In the genomic region with DNA sequence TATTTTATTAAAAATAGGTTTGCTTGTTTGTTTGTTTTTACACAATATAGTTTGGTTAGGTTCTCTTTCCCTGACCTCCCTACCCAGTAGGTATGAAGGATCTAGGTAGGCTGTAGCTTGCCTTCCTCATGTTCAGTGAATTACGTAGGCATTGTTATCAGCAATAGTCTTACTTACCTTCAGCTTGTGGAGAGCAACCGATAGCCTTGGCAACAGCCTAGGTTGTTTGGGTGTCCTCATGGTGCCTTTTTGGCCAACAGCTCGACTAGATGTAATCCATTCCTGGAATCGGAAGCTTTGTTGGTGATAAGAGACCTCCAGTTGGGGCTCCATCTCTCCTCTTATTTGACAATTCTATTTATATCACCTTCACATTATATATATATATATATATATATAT, we compare ENCODE assay signal across 24 mouse cellular contexts. TPM values are rescaled to one million over a fixed set of nuclear protein-coding genes. Genes with fewer than 3 reads are reported as not detected.
A peak's percentile ranks its signal among the peaks of the same experiment; 100 is the strongest.
DNase-seq lines count a peak whose midpoint lies in the region; ATAC-seq and TF ChIP-seq lines count a peak whose summit lies in the region.
"Had no signal": no experiment of that assay in that cellular context is flagged by ENCODE, and none has a peak within 500 bp of the region (broad histone marks: within the 10 kb centered on the region; RNA-seq: fewer than 3 reads in every experiment).

No protein-coding gene starts in this region.

- no peak overlapping the region for H3K27ac ChIP-seq in liver, embryonic 12.5 days
- no peak overlapping the region for H3K27ac ChIP-seq in liver, postnatal 0 days (ENCODE audit: low read depth)
- H3K27ac ChIP-seq in liver, embryonic 13.5 days, result no peak overlapping the region
- no peak overlapping the region for H3K27ac ChIP-seq in hindbrain, embryonic 10.5 days
- H3K27ac ChIP-seq: embryonic facial prominence, embryonic 10.5 days; embryonic facial prominence, embryonic 13.5 days; forebrain, embryonic 12.5 days; forebrain, embryonic 15.5 days; heart, adult 2 months; heart, embryonic 10.5 days; hindbrain, embryonic 13.5 days had no signal

- H3K4me3 ChIP-seq in liver, embryonic 12.5 days, result no peak overlapping the region
- no peak overlapping the region for H3K4me3 ChIP-seq in liver, postnatal 0 days (ENCODE audit: low read depth, low read length)
- H3K4me3 ChIP-seq in liver, embryonic 13.5 days (replicated peaks), result no peak overlapping the region
- no peak overlapping the region for H3K4me3 ChIP-seq in hindbrain, embryonic 10.5 days
- H3K4me3 ChIP-seq: embryonic facial prominence, embryonic 10.5 days; embryonic facial prominence, embryonic 13.5 days; erythroblast, embryonic 14.5 days; forebrain, embryonic 12.5 days; forebrain, embryonic 15.5 days; heart, adult 2 months; heart, embryonic 10.5 days; hindbrain, embryonic 13.5 days had no signal

- no peak for TF ChIP-seq CTCF in liver, postnatal 0 days (IDR thresholded peaks at IDR 0.05; ENCODE audit: low read depth)

- no peak overlapping the region for H3K9ac ChIP-seq in liver, embryonic 12.5 days
- no peak overlapping the region for H3K9ac ChIP-seq in liver, postnatal 0 days (replicated peaks)
- H3K9ac ChIP-seq in liver, embryonic 13.5 days, result no peak overlapping the region
- H3K9ac ChIP-seq: embryonic facial prominence, embryonic 13.5 days; forebrain, embryonic 12.5 days; forebrain, embryonic 15.5 days; hindbrain, embryonic 13.5 days had no signal

- peak; percentile 50 for ATAC-seq in liver, embryonic 12.5 days
- no peak for ATAC-seq in liver, postnatal 0 days
- peak; percentile 64 for ATAC-seq in liver, embryonic 13.5 days (ENCODE audit: low read depth)
- peak; percentile 63 for ATAC-seq in megakaryocyte progenitor cell, adult 5-6 weeks (replicated peaks; ENCODE audit: poor library complexity)
- ATAC-seq: activated CD4-positive, CD25-positive, alpha-beta regulatory T cell, adult 4 months; CD4-positive, CD25-positive, alpha-beta regulatory T cell, adult 4 months; forebrain, embryonic 15.5 days; hindbrain, embryonic 16.5 days had no signal

- no peaks in the 10 kb centered on the region for H3K9me3 ChIP-seq in liver, embryonic 12.5 days (replicated peaks)
- H3K9me3 ChIP-seq in liver, postnatal 0 days (ENCODE audit: low read length), result no peaks in the 10 kb centered on the region
- no peaks in the 10 kb centered on the region; the same call in 1 of the 2 replicates for H3K9me3 ChIP-seq in liver, embryonic 13.5 days (replicated peaks)
- H3K9me3 ChIP-seq in hindbrain, embryonic 10.5 days, result no peaks in the 10 kb centered on the region
- H3K9me3 ChIP-seq: embryonic facial prominence, embryonic 10.5 days; embryonic facial prominence, embryonic 13.5 days; forebrain, embryonic 12.5 days; forebrain, embryonic 15.5 days; heart, embryonic 10.5 days; hindbrain, embryonic 13.5 days had no signal

- no peaks in the 10 kb centered on the region for H3K27me3 ChIP-seq in liver, embryonic 12.5 days (replicated peaks)
- no peaks in the 10 kb centered on the region for H3K27me3 ChIP-seq in liver, postnatal 0 days (ENCODE audit: insufficient read depth, low read length)
- 0 out of 2 replicates have a peak, but pooled peaks cover 5% of the 10 kb centered on the region for H3K27me3 ChIP-seq in liver, embryonic 13.5 days
- H3K27me3 ChIP-seq in hindbrain, embryonic 10.5 days (ENCODE audit: insufficient read depth, poor library complexity, severe bottlenecking), result no peaks in the 10 kb centered on the region
- H3K27me3 ChIP-seq: embryonic facial prominence, embryonic 13.5 days; forebrain, embryonic 15.5 days; hindbrain, embryonic 13.5 days had no signal

- DNase-seq in liver, postnatal 0 days, result no peak
- no peak for DNase-seq in liver, embryonic 13.5 days
- no peak for DNase-seq in right cerebral cortex, adult 18-20 months
- no peak for DNase-seq in hindbrain, embryonic 10.5 days (ENCODE audit: low spot score)
- DNase-seq: adrenal gland, adult 8-10 months; adrenal gland, postnatal 25 days; cerebellum, adult 11-12 months; cerebellum, adult 8-10 months; cerebellum, postnatal 36 days; embryo, embryonic 11 days; gastrocnemius, postnatal 25 days; heart, adult 2 months had no signal

- WGBS in liver, embryonic 12.5 days (ENCODE audit: insufficient replicate concordance), result 38% methylated on average over 4 of the region's 4 CpGs
- WGBS in liver, postnatal 0 days (ENCODE audit: insufficient replicate concordance), result 67% methylated on average over 4 of the region's 4 CpGs
- 39% methylated on average over 4 of the region's 4 CpGs for WGBS in liver, embryonic 13.5 days (ENCODE audit: insufficient replicate concordance)
- 93% methylated on average over 4 of the region's 4 CpGs for WGBS in hindbrain, embryonic 10.5 days

- H3K4me1 ChIP-seq in liver, embryonic 12.5 days, result peaks cover 34% of the 10 kb centered on the region
- peaks cover 9% of the 10 kb centered on the region; the same call in 1 of the 2 replicates for H3K4me1 ChIP-seq in liver, postnatal 0 days (ENCODE audit: insufficient read depth)
- H3K4me1 ChIP-seq in liver, embryonic 13.5 days (replicated peaks), result peaks cover 35% of the 10 kb centered on the region
- H3K4me1 ChIP-seq in hindbrain, embryonic 10.5 days (replicated peaks), result peaks cover 3% of the 10 kb centered on the region

- TF ChIP-seq EP300 in liver, postnatal 0 days (IDR thresholded peaks at IDR 0.05; ENCODE audit: low read depth), result no peak

- H3K4me2 ChIP-seq in liver, embryonic 12.5 days, result no peak overlapping the region
- H3K4me2 ChIP-seq in liver, postnatal 0 days (ENCODE audit: low read depth, low read length), result no peak overlapping the region
- H3K4me2 ChIP-seq in liver, embryonic 13.5 days, result no peak overlapping the region
- H3K4me2 ChIP-seq: embryonic facial prominence, embryonic 13.5 days; forebrain, embryonic 12.5 days; forebrain, embryonic 15.5 days; hindbrain, embryonic 13.5 days had no signal

- no peaks in the 10 kb centered on the region for H3K36me3 ChIP-seq in liver, embryonic 12.5 days
- H3K36me3 ChIP-seq in liver, postnatal 0 days (replicated peaks; ENCODE audit: insufficient read depth, low read length), result no peaks in the 10 kb centered on the region
- no peaks in the 10 kb centered on the region for H3K36me3 ChIP-seq in liver, embryonic 13.5 days
- no peaks in the 10 kb centered on the region for H3K36me3 ChIP-seq in hindbrain, embryonic 10.5 days
- H3K36me3 ChIP-seq: embryonic facial prominence, embryonic 10.5 days; embryonic facial prominence, embryonic 13.5 days; forebrain, embryonic 12.5 days; forebrain, embryonic 15.5 days; heart, embryonic 10.5 days; hindbrain, embryonic 13.5 days had no signal

RNA-seq across cellular contexts. Expression of a gene that starts 24.3 kb away (rescaled TPM):
- polyA plus RNA-seq in liver, embryonic 12.5 days (2016; fragmentation: Nextera tagmentation; extraction: Ambion mirVana), result 290 and 301 TPM in 2 replicates
- 140 and 150 TPM in 2 replicates for polyA plus RNA-seq in liver, postnatal 0 days (2015; fragmentation: Nextera tagmentation; extraction: Ambion mirVana)
- polyA plus RNA-seq in liver, embryonic 13.5 days (2015; fragmentation: Nextera tagmentation; extraction: Ambion mirVana), result 249 and 304 TPM in 2 replicates
- total RNA-seq in megakaryocyte progenitor cell, adult 5-6 weeks (2015), result 379 and 381 TPM in 2 replicates
- total RNA-seq in megakaryocyte progenitor cell, adult 5-6 weeks (2017), result 286 and 389 TPM in 2 replicates
- 198 and 220 TPM in 2 replicates for polyA plus RNA-seq in hindbrain, embryonic 10.5 days (2016; fragmentation: Nextera tagmentation; extraction: Ambion mirVana)
